Mouse (Mus musculus) liver, adult 2 months (tissue): ENCODE measurements at regions not wholly inside any gene's neighbourhood (a gene's known extent, or its start where the extent isn't known, plus 50 kb on each side); places are given as distances from the start of the nearest gene placed in this dataset.
A peak's percentile ranks its signal among the peaks of the same experiment; 100 is the strongest.
"Not testable (repeated sequence)": the region's sequence is repeated elsewhere in the genome, so short reads cannot be mapped to it uniquely, and the experiment has no call there.

ENCODE experiments used
- DNase-seq: peaks from one replicate; pipeline ENCODE4 v3.0.0-alpha.2; 2011; ENCODE audit warnings: low read depth, low spot score; ENCODE audit errors: extremely low read depth
- H3K27ac ChIP-seq: fragments of 200-500 bp; replicated peaks from 2 replicates; pipeline ENCODE4 v1.5.1; 2012; ENCODE audit warnings: low read depth, mild to moderate bottlenecking, control low read depth, inconsistent platforms, low read length; ENCODE audit not compliant: insufficient read depth
- H3K27me3 ChIP-seq: fragments of 200-500 bp; 2 replicates; pipeline ENCODE4 v1.6.1; 2012; ENCODE audit warnings: mild to moderate bottlenecking, moderate library complexity, low read length, inconsistent platforms; ENCODE audit not compliant: control insufficient read depth, insufficient read depth
- H3K36me3 ChIP-seq: fragments of 200-500 bp; 2 replicates; pipeline ENCODE4 v1.6.1; 2012; ENCODE audit warnings: low read length, inconsistent platforms; ENCODE audit not compliant: control insufficient read depth, insufficient read depth
- H3K4me1 ChIP-seq: fragments of 200-500 bp; 2 replicates; pipeline ENCODE4 v1.6.1; 2011; ENCODE audit warnings: low read length; ENCODE audit not compliant: control insufficient read depth, insufficient read depth
- H3K4me3 ChIP-seq: fragments of 200-500 bp; 2 replicates; pipeline ENCODE4 v1.5.1; 2011; ENCODE audit warnings: low read depth, mild to moderate bottlenecking, control low read depth, low read length, moderate library complexity; ENCODE audit not compliant: insufficient read depth
- H3K79me2 ChIP-seq: fragments of 200-500 bp; 2 replicates; pipeline ENCODE4 v1.6.1; 2012; ENCODE audit warnings: inconsistent platforms, mild to moderate bottlenecking, low read length, moderate library complexity; ENCODE audit not compliant: control insufficient read depth, insufficient read depth
- H3K9ac ChIP-seq: fragments of 200-500 bp; 2 replicates; pipeline ENCODE4 v1.6.1; 2012; ENCODE audit warnings: low read depth, mild to moderate bottlenecking, control low read depth, inconsistent platforms, low read length
- CTCF ChIP-seq: fragments of 200-500 bp; IDR thresholded peaks from 2 replicates; pipeline ENCODE4 v1.5.1; 2011; ENCODE audit warnings: low read depth, low read length, control low read depth
- POLR2A ChIP-seq: fragments of 200-500 bp; IDR thresholded peaks from 2 replicates; pipeline ENCODE4 v1.6.1; 2011; ENCODE audit warnings: low read length, control low read depth; ENCODE audit not compliant: insufficient read depth; ENCODE audit errors: extremely low read depth
- WGBS: fragments of 180-500 bp; shearing (Covaris S2); methylation state at CpG from one replicate; pipeline ENCODE4 v1.1.7; 2018; 5-methylcytosine and 5-hydroxymethylcytosine counted together

GRCm38 (mm10) chr7:69167456-69167855 is 418.4 kb upstream of the Arrdc4 start:
- peak; percentile 17 for DNase-seq
- H3K36me3 ChIP-seq, result no peaks in the 10 kb centered on the region
- WGBS, result 28% methylated on average over 2 of the region's 2 CpGs
- no peak for TF ChIP-seq CTCF
- TF ChIP-seq POLR2A, result no peak
- no peaks in the 10 kb centered on the region for H3K79me2 ChIP-seq
- no peaks in the 10 kb centered on the region for H3K4me1 ChIP-seq
- no peak overlapping the region for H3K4me3 ChIP-seq
- no peaks in the 10 kb centered on the region for H3K27me3 ChIP-seq
- no peak overlapping the region for H3K27ac ChIP-seq
- no peak overlapping the region for H3K9ac ChIP-seq

- Histone ChIP-seq H3K4me3 (no peak overlapping the region), H3K9ac (no peak overlapping the region), H3K36me3 (no peaks in the 10 kb centered on the region), H3K27me3 (no peaks in the 10 kb centered on the region), H3K27ac (no peak overlapping the region), H3K4me1 (no peaks in the 10 kb centered on the region), H3K79me2 (no peaks in the 10 kb centered on the region)
- no peak for DNase-seq
- WGBS, result 75% methylated on average over 4 of the region's 4 CpGs
- TF ChIP-seq CTCF (no peak), POLR2A (no peak)
These were observed 412.9 kb upstream of the Arrdc4 start for GRCm38 (mm10) chr7:69161916-69162315.

- no peaks in the 10 kb centered on the region for H3K27me3 ChIP-seq
- no peak for TF ChIP-seq CTCF
- no peak for TF ChIP-seq POLR2A
- no peak overlapping the region for H3K27ac ChIP-seq
- H3K4me3 ChIP-seq, result no peak overlapping the region
- no peaks in the 10 kb centered on the region for H3K36me3 ChIP-seq
- H3K4me1 ChIP-seq, result no peaks in the 10 kb centered on the region
- H3K9ac ChIP-seq, result no peak overlapping the region
- WGBS, result 79% methylated on average over 3 of the region's 3 CpGs
- no peaks in the 10 kb centered on the region for H3K79me2 ChIP-seq
- no peak for DNase-seq
These were observed 393.3 kb upstream of the Arrdc4 start for GRCm38 (mm10) chr7:69142351-69142750.

GRCm38 (mm10) chr7:69133441-69133840 is 384.4 kb upstream of the Arrdc4 start:
- H3K4me1 ChIP-seq, result no peaks in the 10 kb centered on the region
- 84% methylated on average over 2 of the region's 2 CpGs for WGBS
- H3K27me3 ChIP-seq, result no peaks in the 10 kb centered on the region
- H3K9ac ChIP-seq, result no peak overlapping the region
- H3K36me3 ChIP-seq, result no peaks in the 10 kb centered on the region
- no peaks in the 10 kb centered on the region for H3K79me2 ChIP-seq
- no peak for TF ChIP-seq POLR2A
- TF ChIP-seq CTCF, result no peak
- no peak overlapping the region for H3K4me3 ChIP-seq
- H3K27ac ChIP-seq, result no peak overlapping the region
- DNase-seq, result no peak

GRCm38 (mm10) chr7:69101770-69102169 is 352.7 kb upstream of the Arrdc4 start:
- not testable (repeated sequence) for DNase-seq, H3K4me3 ChIP-seq, H3K27ac ChIP-seq, H3K9ac ChIP-seq, H3K4me1 ChIP-seq, H3K27me3 ChIP-seq, H3K79me2 ChIP-seq, H3K36me3 ChIP-seq
- WGBS, result 93% methylated on average over 3 of the region's 4 CpGs

GRCm38 (mm10) chr7:69097587-69098095 is 348.6 kb upstream of the Arrdc4 start:
- Histone ChIP-seq H3K4me1 (no peaks in the 10 kb centered on the region), H3K27me3 (no peaks in the 10 kb centered on the region), H3K79me2 (no peaks in the 10 kb centered on the region), H3K27ac (no peak overlapping the region), H3K4me3 (no peak overlapping the region), H3K9ac (no peak overlapping the region), H3K36me3 (no peaks in the 10 kb centered on the region)
- no peak for DNase-seq
- 66% methylated on average over 9 of the region's 9 CpGs for WGBS
- TF ChIP-seq CTCF (no peak), POLR2A (no peak)
